Mouse (Mus musculus): ENCODE data around the gene Dnajc3. TPM values are rescaled to one million over a fixed set of nuclear protein-coding genes. Genes with fewer than 3 reads are reported as not detected.
A peak's percentile ranks its signal among the peaks of the same experiment; 100 is the strongest.
"Not testable (repeated sequence)": the region's sequence is repeated elsewhere in the genome, so short reads cannot be mapped to it uniquely, and the experiment has no call there.

The Dnajc3 gene
- polyA plus RNA-seq, 1 experiment from 2014 or later: 31.6 TPM

- no peak for ATAC-seq (ENCODE audit: low FRiP score)
- no peaks in the 10 kb centered on the region for H3K4me1 ChIP-seq (ENCODE audit: control insufficient read depth, insufficient read depth, low read length)
- no peak overlapping the region for H3K9ac ChIP-seq (ENCODE audit: low read length)
- no peak for DNase-seq (ENCODE audit: low spot score, missing footprints)
- no peak overlapping the region for H3K27ac ChIP-seq (ENCODE audit: low read depth, low read length)
- no peak overlapping the region for H3K4me3 ChIP-seq (ENCODE audit: low read depth, low read length)
- no peak overlapping the region for H3K4me2 ChIP-seq
- 94% methylated on average over 6 of the region's 6 CpGs for WGBS
- H3K27me3 ChIP-seq (ENCODE audit: control insufficient read depth, insufficient read depth, low read length): no peaks in the 10 kb centered on the region
- peaks cover 2% of the 10 kb centered on the region; the same call in 1 of the 2 replicates for H3K36me3 ChIP-seq (ENCODE audit: control insufficient read depth, insufficient read depth, low read length)
- H3K9me3 ChIP-seq (ENCODE audit: control insufficient read depth, low read length): no peaks in the 10 kb centered on the region
Observed at GRCm38 (mm10) chr14:118972268-118972667, 34.5 kb downstream of the Dnajc3 start.

- Histone ChIP-seq H3K27me3 (ENCODE audit: control insufficient read depth, insufficient read depth, low read length) (no peaks in the 10 kb centered on the region), H3K27ac (ENCODE audit: low read depth, low read length) (no peak overlapping the region), H3K9ac (ENCODE audit: low read length) (no peak overlapping the region), H3K4me3 (ENCODE audit: low read depth, low read length) (no peak overlapping the region), H3K9me3 (ENCODE audit: control insufficient read depth, low read length) (no peaks in the 10 kb centered on the region), H3K4me2 (no peak overlapping the region), H3K36me3 (ENCODE audit: control insufficient read depth, insufficient read depth, low read length) (peaks cover 2% of the 10 kb centered on the region; the same call in 1 of the 2 replicates), H3K4me1 (ENCODE audit: control insufficient read depth, insufficient read depth, low read length) (no peaks in the 10 kb centered on the region)
- ATAC-seq (ENCODE audit: low FRiP score) (no peak), DNase-seq (ENCODE audit: low spot score, missing footprints) (peak; percentile 76)
- 76% methylated on average over 8 of the region's 8 CpGs for WGBS
Observed at GRCm38 (mm10) chr14:118977136-118977816, 39.5 kb downstream of the Dnajc3 start.

GRCm38 (mm10) chr14:118979571-118980325 is 42.0 kb downstream of the Dnajc3 start:
- no peak overlapping the region for H3K4me2 ChIP-seq
- H3K9ac ChIP-seq (ENCODE audit: low read length): no peak overlapping the region
- no peaks in the 10 kb centered on the region for H3K4me1 ChIP-seq (ENCODE audit: control insufficient read depth, insufficient read depth, low read length)
- DNase-seq (ENCODE audit: low spot score, missing footprints) (peak; percentile 67), ATAC-seq (ENCODE audit: low FRiP score) (no peak)
- no peaks in the 10 kb centered on the region for H3K27me3 ChIP-seq (ENCODE audit: control insufficient read depth, insufficient read depth, low read length)
- no peaks in the 10 kb centered on the region for H3K9me3 ChIP-seq (ENCODE audit: control insufficient read depth, low read length)
- no peak overlapping the region for H3K4me3 ChIP-seq (ENCODE audit: low read depth, low read length)
- 82% methylated on average over 7 of the region's 7 CpGs for WGBS
- peaks cover 2% of the 10 kb centered on the region; the same call in 1 of the 2 replicates for H3K36me3 ChIP-seq (ENCODE audit: control insufficient read depth, insufficient read depth, low read length)
- no peak overlapping the region for H3K27ac ChIP-seq (ENCODE audit: low read depth, low read length)

GRCm38 (mm10) chr14:118980358-118980757 is 42.6 kb downstream of the Dnajc3 start:
- Histone ChIP-seq H3K4me2 (no peak overlapping the region), H3K36me3 (ENCODE audit: control insufficient read depth, insufficient read depth, low read length) (peaks cover 2% of the 10 kb centered on the region; the same call in 1 of the 2 replicates), H3K9me3 (ENCODE audit: control insufficient read depth, low read length) (no peaks in the 10 kb centered on the region), H3K27ac (ENCODE audit: low read depth, low read length) (no peak overlapping the region), H3K9ac (ENCODE audit: low read length) (no peak overlapping the region), H3K4me1 (ENCODE audit: control insufficient read depth, insufficient read depth, low read length) (no peaks in the 10 kb centered on the region), H3K27me3 (ENCODE audit: control insufficient read depth, insufficient read depth, low read length) (no peaks in the 10 kb centered on the region), H3K4me3 (ENCODE audit: low read depth, low read length) (no peak overlapping the region)
- 75% methylated on average over 5 of the region's 5 CpGs for WGBS
- no peak for ATAC-seq (ENCODE audit: low FRiP score)
- peak; percentile 47 for DNase-seq (ENCODE audit: low spot score, missing footprints)

GRCm38 (mm10) chr14:118980890-118981289 is 43.1 kb downstream of the Dnajc3 start:
- 84% methylated on average over 8 of the region's 8 CpGs for WGBS
- H3K9me3 ChIP-seq (ENCODE audit: control insufficient read depth, low read length): no peaks in the 10 kb centered on the region
- H3K4me1 ChIP-seq (ENCODE audit: control insufficient read depth, insufficient read depth, low read length): no peaks in the 10 kb centered on the region
- DNase-seq (ENCODE audit: low spot score, missing footprints) (peak; percentile 49), ATAC-seq (ENCODE audit: low FRiP score) (no peak)
- H3K27me3 ChIP-seq (ENCODE audit: control insufficient read depth, insufficient read depth, low read length): no peaks in the 10 kb centered on the region
- H3K9ac ChIP-seq (ENCODE audit: low read length): no peak overlapping the region
- peaks cover 2% of the 10 kb centered on the region; the same call in 1 of the 2 replicates for H3K36me3 ChIP-seq (ENCODE audit: control insufficient read depth, insufficient read depth, low read length)
- no peak overlapping the region for H3K27ac ChIP-seq (ENCODE audit: low read depth, low read length)
- no peak overlapping the region for H3K4me2 ChIP-seq
- H3K4me3 ChIP-seq (ENCODE audit: low read depth, low read length): no peak overlapping the region

GRCm38 (mm10) chr14:118981711-118982428 is 44.1 kb downstream of the Dnajc3 start:
- 84% methylated on average over 2 of the region's 6 CpGs for WGBS
- not testable (repeated sequence) for H3K27me3 ChIP-seq (ENCODE audit: control insufficient read depth, insufficient read depth, low read length); H3K27ac ChIP-seq (ENCODE audit: low read depth, low read length); H3K4me2 ChIP-seq; H3K4me1 ChIP-seq (ENCODE audit: control insufficient read depth, insufficient read depth, low read length); H3K36me3 ChIP-seq (ENCODE audit: control insufficient read depth, insufficient read depth, low read length); ATAC-seq (ENCODE audit: low FRiP score); H3K9me3 ChIP-seq (ENCODE audit: control insufficient read depth, low read length); H3K9ac ChIP-seq (ENCODE audit: low read length); H3K4me3 ChIP-seq (ENCODE audit: low read depth, low read length)
- DNase-seq (ENCODE audit: low spot score, missing footprints): peak; percentile 28

GRCm38 (mm10) chr14:118982429-118983045 is 44.8 kb downstream of the Dnajc3 start:
- peak; percentile 8 for DNase-seq (ENCODE audit: low spot score, missing footprints)
- not testable (repeated sequence) for H3K9me3 ChIP-seq (ENCODE audit: control insufficient read depth, low read length); H3K4me2 ChIP-seq; H3K27me3 ChIP-seq (ENCODE audit: control insufficient read depth, insufficient read depth, low read length); ATAC-seq (ENCODE audit: low FRiP score); H3K4me1 ChIP-seq (ENCODE audit: control insufficient read depth, insufficient read depth, low read length); H3K27ac ChIP-seq (ENCODE audit: low read depth, low read length); H3K36me3 ChIP-seq (ENCODE audit: control insufficient read depth, insufficient read depth, low read length); H3K4me3 ChIP-seq (ENCODE audit: low read depth, low read length); H3K9ac ChIP-seq (ENCODE audit: low read length)
- 77% methylated on average over 9 of the region's 11 CpGs for WGBS

GRCm38 (mm10) chr14:118983396-118983795 is 45.6 kb downstream of the Dnajc3 start:
- Histone ChIP-seq H3K36me3 (ENCODE audit: control insufficient read depth, insufficient read depth, low read length) (no peaks in the 10 kb centered on the region; the same call in 1 of the 2 replicates), H3K9ac (ENCODE audit: low read length) (no peak overlapping the region), H3K9me3 (ENCODE audit: control insufficient read depth, low read length) (no peaks in the 10 kb centered on the region), H3K4me3 (ENCODE audit: low read depth, low read length) (no peak overlapping the region), H3K4me2 (no peak overlapping the region), H3K4me1 (ENCODE audit: control insufficient read depth, insufficient read depth, low read length) (no peaks in the 10 kb centered on the region), H3K27ac (ENCODE audit: low read depth, low read length) (no peak overlapping the region), H3K27me3 (ENCODE audit: control insufficient read depth, insufficient read depth, low read length) (no peaks in the 10 kb centered on the region)
- ATAC-seq (ENCODE audit: low FRiP score): no peak
- no peak for DNase-seq (ENCODE audit: low spot score, missing footprints)
